Mouse (Mus musculus): Measurements from ENCODE around the gene Srrm2. TPM values are rescaled to one million over a fixed set of nuclear protein-coding genes. Genes with fewer than 3 reads are reported as not detected.

The Srrm2 gene
- polyA plus RNA-seq, 1 experiment from 2014 or later = 562 TPM

- Histone ChIP-seq H3K4me1 (peaks cover 41% of the 10 kb centered on the region), H3K4me3 (no peak overlapping the region), H3K27ac (no peak overlapping the region), H3K9me3 (replicated peaks) (no peaks in the 10 kb centered on the region), H3K27me3 (ENCODE audit: low read depth, poor library complexity, severe bottlenecking) (peaks cover 54% of the 10 kb centered on the region), H3K36me3 (peaks cover 20% of the 10 kb centered on the region)
- 38% methylated on average over 6 of the region's 6 CpGs for WGBS
- no peak for DNase-seq (ENCODE audit: low spot score)
These were observed 42.3 kb upstream of the Srrm2 start for GRCm38 (mm10) chr17:23748026-23748425.

GRCm38 (mm10) chr17:23748631-23749391, 41.5 kb upstream of the Srrm2 start:
- DNase-seq (ENCODE audit: low spot score) = peak; percentile 68
- no peaks in the 10 kb centered on the region for H3K9me3 ChIP-seq (replicated peaks)
- 0 out of 2 replicates have a peak overlapping the region, but pooled peaks have one; percentile 4 for H3K27ac ChIP-seq
- peaks cover 27% of the 10 kb centered on the region for H3K36me3 ChIP-seq
- peak overlapping the region; percentile 13; the same call in 1 of the 2 replicates for H3K4me3 ChIP-seq
- H3K4me1 ChIP-seq = peaks cover 41% of the 10 kb centered on the region
- 39% methylated on average over 10 of the region's 10 CpGs for WGBS
- peaks cover 46% of the 10 kb centered on the region for H3K27me3 ChIP-seq (ENCODE audit: low read depth, poor library complexity, severe bottlenecking)

GRCm38 (mm10) chr17:23749400-23750191, 40.7 kb upstream of the Srrm2 start:
- 85% methylated on average over 11 of the region's 11 CpGs for WGBS
- peak overlapping the region; percentile 13; the same call in 1 of the 2 replicates for H3K4me3 ChIP-seq

GRCm38 (mm10) chr17:23755689-23756088, 34.6 kb upstream of the Srrm2 start:
- Histone ChIP-seq H3K27me3 (ENCODE audit: low read depth, poor library complexity, severe bottlenecking) (no peaks in the 10 kb centered on the region), H3K4me3 (no peak overlapping the region), H3K36me3 (peaks cover 96% of the 10 kb centered on the region), H3K27ac (no peak overlapping the region), H3K9me3 (replicated peaks) (no peaks in the 10 kb centered on the region), H3K4me1 (no peaks in the 10 kb centered on the region)
- no peak for DNase-seq (ENCODE audit: low spot score)
- 96% methylated on average over 13 of the region's 13 CpGs for WGBS

More at GRCm38 (mm10) chr17:23749400-23750191, 40.7 kb upstream of the Srrm2 start:
- no peak for DNase-seq (ENCODE audit: low spot score)
- Histone ChIP-seq H3K9me3 (replicated peaks) (no peaks in the 10 kb centered on the region), H3K27me3 (ENCODE audit: low read depth, poor library complexity, severe bottlenecking) (peaks cover 38% of the 10 kb centered on the region), H3K36me3 (peaks cover 35% of the 10 kb centered on the region), H3K4me1 (peaks cover 37% of the 10 kb centered on the region), H3K27ac (0 out of 2 replicates have a peak overlapping the region, but pooled peaks have one; percentile 4)

GRCm38 (mm10) chr17:23757581-23757980, 32.8 kb upstream of the Srrm2 start:
- Histone ChIP-seq H3K36me3 (peaks cover 100% of the 10 kb centered on the region), H3K9me3 (replicated peaks) (no peaks in the 10 kb centered on the region), H3K4me3 (no peak overlapping the region), H3K27me3 (ENCODE audit: low read depth, poor library complexity, severe bottlenecking) (no peaks in the 10 kb centered on the region), H3K4me1 (no peaks in the 10 kb centered on the region), H3K27ac (no peak overlapping the region)
- 93% methylated on average over 9 of the region's 9 CpGs for WGBS
- no peak for DNase-seq (ENCODE audit: low spot score)

GRCm38 (mm10) chr17:23758801-23759200, 31.5 kb upstream of the Srrm2 start:
- Histone ChIP-seq H3K9me3 (replicated peaks) (no peaks in the 10 kb centered on the region), H3K36me3 (peaks cover 100% of the 10 kb centered on the region), H3K4me1 (no peaks in the 10 kb centered on the region), H3K4me3 (no peak overlapping the region), H3K27me3 (ENCODE audit: low read depth, poor library complexity, severe bottlenecking) (no peaks in the 10 kb centered on the region), H3K27ac (no peak overlapping the region)
- 86% methylated on average over 8 of the region's 8 CpGs for WGBS
- DNase-seq (ENCODE audit: low spot score) = no peak

- no peak for DNase-seq (ENCODE audit: low spot score)
- peaks cover 94% of the 10 kb centered on the region for H3K36me3 ChIP-seq
- H3K4me3 ChIP-seq = no peak overlapping the region
- no peaks in the 10 kb centered on the region for H3K9me3 ChIP-seq (replicated peaks)
- 94% methylated on average over 9 of the region's 9 CpGs for WGBS
- no peaks in the 10 kb centered on the region for H3K4me1 ChIP-seq
- no peak overlapping the region for H3K27ac ChIP-seq
- no peaks in the 10 kb centered on the region for H3K27me3 ChIP-seq (ENCODE audit: low read depth, poor library complexity, severe bottlenecking)
These were observed 30.1 kb upstream of the Srrm2 start for GRCm38 (mm10) chr17:23760231-23760630.

- DNase-seq (ENCODE audit: low spot score) = no peak
- Histone ChIP-seq H3K36me3 (peaks cover 94% of the 10 kb centered on the region), H3K27me3 (ENCODE audit: low read depth, poor library complexity, severe bottlenecking) (no peaks in the 10 kb centered on the region), H3K4me3 (no peak overlapping the region), H3K4me1 (no peaks in the 10 kb centered on the region), H3K9me3 (replicated peaks) (no peaks in the 10 kb centered on the region), H3K27ac (no peak overlapping the region)
- WGBS = 98% methylated on average over 3 of the region's 3 CpGs
These were observed 29.2 kb upstream of the Srrm2 start for GRCm38 (mm10) chr17:23761155-23761554.

- H3K27ac ChIP-seq = no peak overlapping the region
- peaks cover 91% of the 10 kb centered on the region for H3K36me3 ChIP-seq
- DNase-seq (ENCODE audit: low spot score) = no peak
- no peak overlapping the region for H3K4me3 ChIP-seq
- no peaks in the 10 kb centered on the region for H3K27me3 ChIP-seq (ENCODE audit: low read depth, poor library complexity, severe bottlenecking)
- WGBS = 95% methylated on average over 11 of the region's 11 CpGs
- no peaks in the 10 kb centered on the region for H3K4me1 ChIP-seq
- H3K9me3 ChIP-seq (replicated peaks) = no peaks in the 10 kb centered on the region
These were observed 27.4 kb upstream of the Srrm2 start for GRCm38 (mm10) chr17:23762976-23763375.

- peak overlapping the region; percentile 75 for H3K4me3 ChIP-seq
- peaks cover 42% of the 10 kb centered on the region for H3K36me3 ChIP-seq
- 21% methylated on average over 2 of the region's 2 CpGs for WGBS
- H3K4me1 ChIP-seq = peaks cover 15% of the 10 kb centered on the region
- H3K27me3 ChIP-seq (ENCODE audit: low read depth, poor library complexity, severe bottlenecking) = no peaks in the 10 kb centered on the region
- DNase-seq (ENCODE audit: low spot score) = no peak
- peak overlapping the region; percentile 95 for H3K27ac ChIP-seq
- H3K9me3 ChIP-seq (replicated peaks) = no peaks in the 10 kb centered on the region
These were observed 19.8 kb upstream of the Srrm2 start for GRCm38 (mm10) chr17:23770493-23770892.

GRCm38 (mm10) chr17:23770896-23771283, 19.4 kb upstream of the Srrm2 start:
- WGBS = 1% methylated on average over 19 of the region's 19 CpGs
- no peak for DNase-seq (ENCODE audit: low spot score)

GRCm38 (mm10) chr17:23771284-23772218, 18.8 kb upstream of the Srrm2 start, which contains the start of gene Flywch1:
TSS of gene Flywch1 (minus strand) at chr17:23771602.
- WGBS = 4% methylated on average over 58 of the region's 58 CpGs
- Histone ChIP-seq H3K27me3 (ENCODE audit: low read depth, poor library complexity, severe bottlenecking) (no peaks in the 10 kb centered on the region), H3K36me3 (peaks cover 36% of the 10 kb centered on the region), H3K9me3 (replicated peaks) (no peaks in the 10 kb centered on the region), H3K27ac (peak within 1 kb of the TSS; percentile 95), H3K4me3 (peak within 1 kb of the TSS; percentile 75), H3K4me1 (peaks cover 15% of the 10 kb centered on the region)
- DNase-seq (ENCODE audit: low spot score) = peak; percentile 99

More at GRCm38 (mm10) chr17:23770896-23771283, 19.4 kb upstream of the Srrm2 start:
- H3K27me3 ChIP-seq (ENCODE audit: low read depth, poor library complexity, severe bottlenecking) = no peaks in the 10 kb centered on the region
- H3K36me3 ChIP-seq = peaks cover 38% of the 10 kb centered on the region
- no peaks in the 10 kb centered on the region for H3K9me3 ChIP-seq (replicated peaks)
- peaks cover 15% of the 10 kb centered on the region for H3K4me1 ChIP-seq
- H3K27ac ChIP-seq = peak overlapping the region; percentile 95
- H3K4me3 ChIP-seq = peak overlapping the region; percentile 75
